Mouse (Mus musculus): ENCODE measurements at regions not wholly inside any gene's neighbourhood (a gene's known extent, or its start where the extent isn't known, plus 50 kb on each side); places are given as distances from the start of the nearest gene placed in this dataset.
"Not testable (repeated sequence)": the region's sequence is repeated elsewhere in the genome, so short reads cannot be mapped to it uniquely, and the experiment has no call there.

- H3K27me3 ChIP-seq (ENCODE audit: insufficient read depth, low read length); H3K4me3 ChIP-seq (ENCODE audit: low read depth, low read length); ATAC-seq (ENCODE audit: extremely low read depth, insufficient number of reproducible peaks, low FRiP score, poor library complexity, severe bottlenecking); H3K36me3 ChIP-seq (replicated peaks); H3K4me1 ChIP-seq (ENCODE audit: insufficient read depth, low read depth, low read length); H3K9me3 ChIP-seq (replicated peaks); DNase-seq (ENCODE audit: low spot score): not testable (repeated sequence)
Measured at GRCm38 (mm10) chr1:157622156-157622555, 115.6 kb downstream of the Sec16b start.

- Histone ChIP-seq H3K4me1 (ENCODE audit: insufficient read depth, low read depth, low read length) (no peaks in the 10 kb centered on the region), H3K4me3 (ENCODE audit: low read depth, low read length) (no peak overlapping the region), H3K27me3 (ENCODE audit: insufficient read depth, low read length) (no peaks in the 10 kb centered on the region), H3K36me3 (replicated peaks) (no peaks in the 10 kb centered on the region), H3K9me3 (replicated peaks) (peaks cover 12% of the 10 kb centered on the region)
- DNase-seq (ENCODE audit: low spot score) (no peak), ATAC-seq (ENCODE audit: extremely low read depth, insufficient number of reproducible peaks, low FRiP score, poor library complexity, severe bottlenecking) (no peak)
- TF ChIP-seq POLR2AphosphoS5 (IDR thresholded peaks at IDR 0.05; ENCODE audit: insufficient replicate concordance, low read depth, low read length) (no peak), TAL1 (conservative IDR thresholded peaks at IDR 0.05; ENCODE audit: low read depth, low read length) (no peak), GATA2 (IDR thresholded peaks at IDR 0.05; ENCODE audit: borderline replicate concordance, low read depth, low read length) (no peak), GATA1 (IDR thresholded peaks at IDR 0.05; ENCODE audit: borderline replicate concordance, low read length) (no peak), CTCF (IDR thresholded peaks at IDR 0.05; ENCODE audit: low read depth, low read length) (no peak)
Measured at GRCm38 (mm10) chr1:157632586-157632985, 126.1 kb downstream of the Sec16b start.

GRCm38 (mm10) chr1:157633470-157633869, 126.9 kb downstream of the Sec16b start:
- H3K9me3 ChIP-seq (replicated peaks) = peaks cover 11% of the 10 kb centered on the region
- DNase-seq (ENCODE audit: low spot score) = no peak
- TF ChIP-seq TAL1 (conservative IDR thresholded peaks at IDR 0.05; ENCODE audit: low read depth, low read length) = no peak
- TF ChIP-seq GATA2 (IDR thresholded peaks at IDR 0.05; ENCODE audit: borderline replicate concordance, low read depth, low read length) = no peak
- no peak for TF ChIP-seq POLR2AphosphoS5 (IDR thresholded peaks at IDR 0.05; ENCODE audit: insufficient replicate concordance, low read depth, low read length)
- TF ChIP-seq CTCF (IDR thresholded peaks at IDR 0.05; ENCODE audit: low read depth, low read length) = no peak
- no peak for TF ChIP-seq GATA1 (IDR thresholded peaks at IDR 0.05; ENCODE audit: borderline replicate concordance, low read length)
- no peaks in the 10 kb centered on the region for H3K4me1 ChIP-seq (ENCODE audit: insufficient read depth, low read depth, low read length)
- no peaks in the 10 kb centered on the region for H3K27me3 ChIP-seq (ENCODE audit: insufficient read depth, low read length)
- H3K4me3 ChIP-seq (ENCODE audit: low read depth, low read length) = no peak overlapping the region
- no peaks in the 10 kb centered on the region for H3K36me3 ChIP-seq (replicated peaks)
- no peak for ATAC-seq (ENCODE audit: extremely low read depth, insufficient number of reproducible peaks, low FRiP score, poor library complexity, severe bottlenecking)

DNA sequence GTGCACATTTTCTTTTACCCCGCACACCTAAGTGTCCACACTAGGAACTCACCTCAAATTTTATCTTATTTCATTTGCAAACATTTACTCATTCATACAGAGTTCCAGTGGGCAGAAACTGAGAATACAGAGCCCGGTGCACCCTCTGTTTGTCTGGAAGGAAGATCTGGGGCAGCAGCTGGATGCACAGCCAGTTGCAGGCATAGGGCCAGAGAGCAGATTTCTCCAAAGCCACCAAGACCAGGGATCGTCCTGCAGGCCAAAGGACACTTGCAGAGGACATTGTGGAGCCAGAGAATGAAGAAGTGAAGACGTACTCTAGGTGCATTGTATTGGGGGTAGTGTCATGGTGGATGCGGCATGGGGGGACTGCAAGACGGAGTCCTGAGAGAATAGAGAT, 129.2 kb downstream of the Sec16b start:
- Histone ChIP-seq H3K36me3 (replicated peaks) (no peaks in the 10 kb centered on the region), H3K27me3 (ENCODE audit: insufficient read depth, low read length) (no peaks in the 10 kb centered on the region), H3K4me3 (ENCODE audit: low read depth, low read length) (no peak overlapping the region), H3K9me3 (replicated peaks) (no peaks in the 10 kb centered on the region; the same call in 1 of the 2 replicates), H3K4me1 (ENCODE audit: insufficient read depth, low read depth, low read length) (no peaks in the 10 kb centered on the region)
- DNase-seq (ENCODE audit: low spot score) (no peak), ATAC-seq (ENCODE audit: extremely low read depth, insufficient number of reproducible peaks, low FRiP score, poor library complexity, severe bottlenecking) (no peak)
- TF ChIP-seq GATA2 (IDR thresholded peaks at IDR 0.05; ENCODE audit: borderline replicate concordance, low read depth, low read length) (no peak), TAL1 (conservative IDR thresholded peaks at IDR 0.05; ENCODE audit: low read depth, low read length) (no peak), CTCF (IDR thresholded peaks at IDR 0.05; ENCODE audit: low read depth, low read length) (no peak), POLR2AphosphoS5 (IDR thresholded peaks at IDR 0.05; ENCODE audit: insufficient replicate concordance, low read depth, low read length) (no peak), GATA1 (IDR thresholded peaks at IDR 0.05; ENCODE audit: borderline replicate concordance, low read length) (no peak)

DNA sequence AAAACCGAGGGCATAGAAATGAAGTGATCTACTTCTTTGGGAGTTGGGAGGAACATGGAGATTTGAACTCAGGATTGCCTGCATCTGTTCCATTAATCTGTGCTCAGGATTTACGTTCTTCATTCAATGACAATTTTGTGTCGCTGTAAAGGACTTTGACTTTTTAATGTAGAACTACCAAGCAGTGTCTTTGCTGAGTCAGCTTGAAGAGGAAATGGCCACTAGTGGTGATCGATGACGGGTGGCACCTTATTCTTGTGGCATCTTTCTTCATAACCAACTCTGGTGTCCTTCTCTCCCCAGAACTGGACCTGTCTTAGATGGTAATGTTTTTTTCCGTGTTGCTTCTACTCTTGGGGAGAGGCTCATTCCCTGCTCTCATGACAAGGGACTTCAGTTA, 137.0 kb downstream of the Sec16b start:
- Histone ChIP-seq H3K36me3 (replicated peaks) (no peaks in the 10 kb centered on the region), H3K4me1 (ENCODE audit: insufficient read depth, low read depth, low read length) (no peaks in the 10 kb centered on the region), H3K9me3 (replicated peaks) (peaks cover 5% of the 10 kb centered on the region; the same call in 1 of the 2 replicates), H3K4me3 (ENCODE audit: low read depth, low read length) (no peak overlapping the region), H3K27me3 (ENCODE audit: insufficient read depth, low read length) (no peaks in the 10 kb centered on the region)
- ATAC-seq (ENCODE audit: extremely low read depth, insufficient number of reproducible peaks, low FRiP score, poor library complexity, severe bottlenecking) (no peak), DNase-seq (ENCODE audit: low spot score) (no peak)
- no peak for TF ChIP-seq CTCF (IDR thresholded peaks at IDR 0.05; ENCODE audit: low read depth, low read length)
- TF ChIP-seq GATA2 (IDR thresholded peaks at IDR 0.05; ENCODE audit: borderline replicate concordance, low read depth, low read length) = no peak
- TF ChIP-seq TAL1 (conservative IDR thresholded peaks at IDR 0.05; ENCODE audit: low read depth, low read length) = no peak
- no peak for TF ChIP-seq POLR2AphosphoS5 (IDR thresholded peaks at IDR 0.05; ENCODE audit: insufficient replicate concordance, low read depth, low read length)
- no peak for TF ChIP-seq GATA1 (IDR thresholded peaks at IDR 0.05; ENCODE audit: borderline replicate concordance, low read length)

- no peak for TF ChIP-seq TAL1 (conservative IDR thresholded peaks at IDR 0.05; ENCODE audit: low read depth, low read length)
- DNase-seq (ENCODE audit: low spot score) (no peak), ATAC-seq (ENCODE audit: extremely low read depth, insufficient number of reproducible peaks, low FRiP score, poor library complexity, severe bottlenecking) (no peak)
- Histone ChIP-seq H3K36me3 (replicated peaks) (no peaks in the 10 kb centered on the region), H3K9me3 (replicated peaks) (peaks cover 5% of the 10 kb centered on the region; the same call in 1 of the 2 replicates), H3K4me3 (ENCODE audit: low read depth, low read length) (no peak overlapping the region), H3K4me1 (ENCODE audit: insufficient read depth, low read depth, low read length) (no peaks in the 10 kb centered on the region), H3K27me3 (ENCODE audit: insufficient read depth, low read length) (no peaks in the 10 kb centered on the region)
Measured at GRCm38 (mm10) chr1:157645682-157646421, 139.3 kb downstream of the Sec16b start.

GRCm38 (mm10) chr1:157655446-157655845, 148.9 kb downstream of the Sec16b start:
- H3K9me3 ChIP-seq (replicated peaks) = 0 out of 2 replicates have a peak, but pooled peaks cover 2% of the 10 kb centered on the region
- H3K36me3 ChIP-seq (replicated peaks) = no peaks in the 10 kb centered on the region
- TF ChIP-seq GATA2 (IDR thresholded peaks at IDR 0.05; ENCODE audit: borderline replicate concordance, low read depth, low read length) (no peak), TAL1 (conservative IDR thresholded peaks at IDR 0.05; ENCODE audit: low read depth, low read length) (no peak), POLR2AphosphoS5 (IDR thresholded peaks at IDR 0.05; ENCODE audit: insufficient replicate concordance, low read depth, low read length) (no peak), CTCF (IDR thresholded peaks at IDR 0.05; ENCODE audit: low read depth, low read length) (no peak), GATA1 (IDR thresholded peaks at IDR 0.05; ENCODE audit: borderline replicate concordance, low read length) (no peak)
- DNase-seq (ENCODE audit: low spot score) = no peak
- H3K27me3 ChIP-seq (ENCODE audit: insufficient read depth, low read length) = no peaks in the 10 kb centered on the region
- H3K4me3 ChIP-seq (ENCODE audit: low read depth, low read length) = no peak overlapping the region
- ATAC-seq (ENCODE audit: extremely low read depth, insufficient number of reproducible peaks, low FRiP score, poor library complexity, severe bottlenecking) = no peak
- no peaks in the 10 kb centered on the region for H3K4me1 ChIP-seq (ENCODE audit: insufficient read depth, low read depth, low read length)
